Mouse (Mus musculus) midbrain, embryonic 15.5 days (tissue): ENCODE measurements at regions not wholly inside any gene's neighbourhood (a gene's known extent, or its start where the extent isn't known, plus 50 kb on each side); places are given as distances from the start of the nearest gene placed in this dataset.

Experiments used
- ATAC-seq: fragments of 200-750 bp; cut with Nextera tagmentation; replicated peaks from 2 replicates; pipeline ENCODE4 v1.8.0; 2017; ENCODE audit warnings: moderate TSS enrichment
- H3K27ac ChIP-seq: fragments of 300-500 bp; sonication (generic); 2 replicates; pipeline ENCODE4 v1.5.1; 2015; ENCODE audit warnings: mild to moderate bottlenecking, inconsistent platforms
- H3K27me3 ChIP-seq: fragments of 300-500 bp; sonication (generic); replicated peaks from 2 replicates; pipeline ENCODE4 v1.6.1; 2015; ENCODE audit warnings: inconsistent platforms
- H3K36me3 ChIP-seq: fragments of 300-500 bp; sonication (generic); replicated peaks from 2 replicates; pipeline ENCODE4 v1.6.1; 2015; ENCODE audit warnings: inconsistent platforms
- H3K4me1 ChIP-seq: fragments of 300-500 bp; sonication (generic); 2 replicates; pipeline ENCODE4 v1.6.1; 2015; ENCODE audit warnings: inconsistent platforms
- H3K4me2 ChIP-seq: fragments of 300-500 bp; sonication (generic); 2 replicates; pipeline ENCODE4 v1.6.1; 2015; ENCODE audit warnings: inconsistent platforms, mild to moderate bottlenecking, moderate library complexity
- H3K4me3 ChIP-seq: fragments of 300-500 bp; sonication (generic); 2 replicates; pipeline ENCODE4 v1.5.1; 2015; ENCODE audit warnings: mild to moderate bottlenecking, inconsistent platforms
- H3K9ac ChIP-seq: fragments of 300-500 bp; sonication (generic); 2 replicates; pipeline ENCODE4 v1.6.1; 2015; ENCODE audit warnings: mild to moderate bottlenecking, inconsistent platforms
- H3K9me3 ChIP-seq: fragments of 300-500 bp; sonication (generic); 2 replicates; pipeline ENCODE4 v1.6.1; 2016; ENCODE audit warnings: inconsistent platforms
- WGBS: fragments of 180-500 bp; shearing (Covaris S2); methylation state at CpG from one replicate; pipeline ENCODE4 v1.1.7; 2015; ENCODE audit warnings: mixed read lengths; 5-methylcytosine and 5-hydroxymethylcytosine counted together

GRCm38 (mm10) chr11:89247991-89248390 is 54.1 kb downstream of the Nog start:
- no peak overlapping the region for H3K9ac ChIP-seq
- ATAC-seq, result no peak
- H3K27me3 ChIP-seq, result no peaks in the 10 kb centered on the region
- no peak overlapping the region for H3K4me3 ChIP-seq
- WGBS, result 92% methylated on average over 2 of the region's 2 CpGs
- no peaks in the 10 kb centered on the region for H3K9me3 ChIP-seq
- no peak overlapping the region for H3K4me2 ChIP-seq
- no peak overlapping the region for H3K27ac ChIP-seq
- no peaks in the 10 kb centered on the region for H3K36me3 ChIP-seq
- H3K4me1 ChIP-seq, result no peaks in the 10 kb centered on the region

- WGBS, result 20% methylated on average over 3 of the region's 3 CpGs
- no peaks in the 10 kb centered on the region for H3K9me3 ChIP-seq
These were observed 58.8 kb downstream of the Nog start for GRCm38 (mm10) chr11:89243370-89243769.

GRCm38 (mm10) chr11:89242130-89242529 is 60.0 kb downstream of the Nog start:
- Histone ChIP-seq H3K4me2 (no peak overlapping the region), H3K4me3 (no peak overlapping the region), H3K27ac (no peak overlapping the region), H3K4me1 (no peaks in the 10 kb centered on the region), H3K9me3 (no peaks in the 10 kb centered on the region), H3K36me3 (no peaks in the 10 kb centered on the region), H3K9ac (no peak overlapping the region), H3K27me3 (no peaks in the 10 kb centered on the region)
- 72% methylated on average over 2 of the region's 2 CpGs for whole genome bisulfite sequencing
- ATAC-seq, result no peak

More at GRCm38 (mm10) chr11:89243370-89243769, 58.8 kb downstream of the Nog start:
- no peaks in the 10 kb centered on the region for H3K4me1 ChIP-seq
- no peak overlapping the region for H3K4me3 ChIP-seq
- no peaks in the 10 kb centered on the region for H3K27me3 ChIP-seq
- ATAC-seq, result no peak
- H3K27ac ChIP-seq, result no peak overlapping the region
- no peak overlapping the region for H3K4me2 ChIP-seq
- H3K9ac ChIP-seq, result no peak overlapping the region
- H3K36me3 ChIP-seq, result no peaks in the 10 kb centered on the region

GRCm38 (mm10) chr11:89239891-89240290 is 62.2 kb downstream of the Nog start:
- ATAC-seq, result no peak
- Histone ChIP-seq H3K4me3 (no peak overlapping the region), H3K4me1 (no peaks in the 10 kb centered on the region), H3K27me3 (no peaks in the 10 kb centered on the region), H3K9ac (no peak overlapping the region), H3K4me2 (no peak overlapping the region), H3K36me3 (no peaks in the 10 kb centered on the region), H3K27ac (no peak overlapping the region), H3K9me3 (no peaks in the 10 kb centered on the region)
- WGBS, result 46% methylated on average over 9 of the region's 9 CpGs

- Histone ChIP-seq H3K9ac (no peak overlapping the region), H3K4me3 (no peak overlapping the region), H3K36me3 (no peaks in the 10 kb centered on the region), H3K4me1 (no peaks in the 10 kb centered on the region), H3K9me3 (no peaks in the 10 kb centered on the region), H3K4me2 (no peak overlapping the region), H3K27me3 (no peaks in the 10 kb centered on the region), H3K27ac (no peak overlapping the region)
- 90% methylated on average over 3 of the region's 3 CpGs for WGBS
- no peak for ATAC-seq
These were observed 65.2 kb downstream of the Nog start for GRCm38 (mm10) chr11:89236904-89237303.

- Histone ChIP-seq H3K4me1 (no peaks in the 10 kb centered on the region), H3K36me3 (no peaks in the 10 kb centered on the region), H3K4me2 (no peak overlapping the region), H3K9ac (no peak overlapping the region), H3K27me3 (no peaks in the 10 kb centered on the region), H3K9me3 (no peaks in the 10 kb centered on the region), H3K27ac (no peak overlapping the region), H3K4me3 (no peak overlapping the region)
- ATAC-seq, result no peak
- WGBS, result 55% methylated on average over 9 of the region's 9 CpGs
These were observed 69.2 kb downstream of the Nog start for GRCm38 (mm10) chr11:89232884-89233480.

GRCm38 (mm10) chr11:89229726-89230125 is 72.4 kb downstream of the Nog start:
- Histone ChIP-seq H3K4me1 (no peaks in the 10 kb centered on the region), H3K36me3 (no peaks in the 10 kb centered on the region), H3K4me2 (no peak overlapping the region), H3K4me3 (no peak overlapping the region), H3K9me3 (no peaks in the 10 kb centered on the region), H3K9ac (no peak overlapping the region), H3K27me3 (no peaks in the 10 kb centered on the region), H3K27ac (no peak overlapping the region)
- ATAC-seq, result no peak
- WGBS, result 71% methylated on average over 5 of the region's 5 CpGs

GRCm38 (mm10) chr11:89213204-89213603 is 88.9 kb downstream of the Nog start:
- no peak overlapping the region for H3K4me3 ChIP-seq
- H3K9ac ChIP-seq, result no peak overlapping the region
- no peak overlapping the region for H3K4me2 ChIP-seq
- peaks cover 6% of the 10 kb centered on the region for H3K4me1 ChIP-seq
- no peaks in the 10 kb centered on the region for H3K36me3 ChIP-seq
- WGBS, result 88% methylated on average over 5 of the region's 5 CpGs
- no peaks in the 10 kb centered on the region for H3K9me3 ChIP-seq
- ATAC-seq, result no peak
- H3K27ac ChIP-seq, result no peak overlapping the region
- H3K27me3 ChIP-seq, result no peaks in the 10 kb centered on the region

GRCm38 (mm10) chr11:89209531-89209950 is 92.6 kb downstream of the Nog start:
- Histone ChIP-seq H3K9me3 (no peaks in the 10 kb centered on the region), H3K36me3 (no peaks in the 10 kb centered on the region), H3K4me1 (peaks cover 10% of the 10 kb centered on the region), H3K4me3 (no peak overlapping the region), H3K27ac (no peak overlapping the region), H3K4me2 (peak overlapping the region; percentile 24; the same call in 1 of the 2 replicates), H3K9ac (no peak overlapping the region), H3K27me3 (no peaks in the 10 kb centered on the region)
- no peak for ATAC-seq
- 17% methylated on average over 11 of the region's 11 CpGs for WGBS

GRCm38 (mm10) chr11:89209072-89209471 is 93.1 kb downstream of the Nog start:
- Histone ChIP-seq H3K27ac (no peak overlapping the region), H3K27me3 (no peaks in the 10 kb centered on the region), H3K36me3 (no peaks in the 10 kb centered on the region), H3K9me3 (no peaks in the 10 kb centered on the region), H3K9ac (no peak overlapping the region), H3K4me1 (peaks cover 10% of the 10 kb centered on the region), H3K4me2 (no peak overlapping the region), H3K4me3 (no peak overlapping the region)
- 47% methylated on average over 6 of the region's 6 CpGs for WGBS
- no peak for ATAC-seq

GRCm38 (mm10) chr11:89206788-89207187 is 95.3 kb downstream of the Nog start:
- no peak for ATAC-seq
- H3K4me3 ChIP-seq, result no peak overlapping the region
- no peak overlapping the region for H3K4me2 ChIP-seq
- no peaks in the 10 kb centered on the region for H3K27me3 ChIP-seq
- 30% methylated on average over 3 of the region's 3 CpGs for WGBS
- H3K9ac ChIP-seq, result no peak overlapping the region
- no peak overlapping the region for H3K27ac ChIP-seq
- no peaks in the 10 kb centered on the region for H3K36me3 ChIP-seq
- H3K9me3 ChIP-seq, result no peaks in the 10 kb centered on the region
- peaks cover 10% of the 10 kb centered on the region for H3K4me1 ChIP-seq

- no peaks in the 10 kb centered on the region for H3K36me3 ChIP-seq
- H3K27me3 ChIP-seq, result no peaks in the 10 kb centered on the region
- H3K9ac ChIP-seq, result no peak overlapping the region
- peaks cover 10% of the 10 kb centered on the region for H3K4me1 ChIP-seq
- H3K27ac ChIP-seq, result no peak overlapping the region
- H3K4me3 ChIP-seq, result no peak overlapping the region
- no peak overlapping the region for H3K4me2 ChIP-seq
- no peak for ATAC-seq
- no peaks in the 10 kb centered on the region for H3K9me3 ChIP-seq
- WGBS, result 66% methylated on average over 7 of the region's 7 CpGs
These were observed 97.1 kb downstream of the Nog start for GRCm38 (mm10) chr11:89204948-89205545.

- whole genome bisulfite sequencing, result 93% methylated on average over 3 of the region's 3 CpGs
- no peak overlapping the region for H3K4me2 ChIP-seq
- H3K4me3 ChIP-seq, result no peak overlapping the region
- H3K27me3 ChIP-seq, result no peaks in the 10 kb centered on the region
- H3K4me1 ChIP-seq, result no peaks in the 10 kb centered on the region
- H3K36me3 ChIP-seq, result no peaks in the 10 kb centered on the region
- H3K9ac ChIP-seq, result no peak overlapping the region
- no peaks in the 10 kb centered on the region for H3K9me3 ChIP-seq
- H3K27ac ChIP-seq, result no peak overlapping the region
- no peak for ATAC-seq
These were observed 101.7 kb downstream of the Nog start for GRCm38 (mm10) chr11:89200458-89200857.
